Mouse (Mus musculus): ENCODE data around the gene Plpp2.
A peak's percentile ranks its signal among the peaks of the same experiment; 100 is the strongest.

The Plpp2 gene

GRCm38 (mm10) chr10:79548971-79549723 lies 15.6 kb upstream of the Plpp2 start:
- DNase-seq, result peak; percentile 4

DNA sequence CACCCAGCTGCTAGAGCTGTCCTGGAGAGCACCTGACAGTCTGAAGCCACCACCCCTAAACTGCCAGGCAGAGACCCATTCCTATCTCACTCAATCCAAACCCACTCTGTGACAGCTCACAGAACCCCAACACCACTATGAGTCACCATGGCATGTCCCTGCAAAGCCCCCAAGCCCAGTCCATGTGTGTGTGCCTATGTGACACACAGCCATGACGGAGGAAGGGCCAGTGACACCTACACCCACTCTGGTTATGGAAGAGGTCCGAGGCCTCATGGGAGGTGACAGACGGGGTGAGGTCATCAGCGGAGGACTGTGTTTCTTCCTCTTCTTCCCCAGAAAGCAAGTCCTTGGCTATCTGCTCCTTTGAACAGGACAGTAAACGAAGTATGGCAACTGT lies 14.9 kb upstream of the Plpp2 start:
- peak; percentile 1 for DNase-seq

- DNase-seq, result peak; percentile 3
These were observed 13.6 kb upstream of the Plpp2 start for GRCm38 (mm10) chr10:79547148-79547675.

GRCm38 (mm10) chr10:79546483-79546882 lies 12.9 kb upstream of the Plpp2 start:
- peak; percentile 1 for DNase-seq

- no peak for DNase-seq
These were observed 12.3 kb upstream of the Plpp2 start for GRCm38 (mm10) chr10:79545891-79546290.

- DNase-seq, result no peak
These were observed 11.0 kb upstream of the Plpp2 start for GRCm38 (mm10) chr10:79544631-79545030.

DNA sequence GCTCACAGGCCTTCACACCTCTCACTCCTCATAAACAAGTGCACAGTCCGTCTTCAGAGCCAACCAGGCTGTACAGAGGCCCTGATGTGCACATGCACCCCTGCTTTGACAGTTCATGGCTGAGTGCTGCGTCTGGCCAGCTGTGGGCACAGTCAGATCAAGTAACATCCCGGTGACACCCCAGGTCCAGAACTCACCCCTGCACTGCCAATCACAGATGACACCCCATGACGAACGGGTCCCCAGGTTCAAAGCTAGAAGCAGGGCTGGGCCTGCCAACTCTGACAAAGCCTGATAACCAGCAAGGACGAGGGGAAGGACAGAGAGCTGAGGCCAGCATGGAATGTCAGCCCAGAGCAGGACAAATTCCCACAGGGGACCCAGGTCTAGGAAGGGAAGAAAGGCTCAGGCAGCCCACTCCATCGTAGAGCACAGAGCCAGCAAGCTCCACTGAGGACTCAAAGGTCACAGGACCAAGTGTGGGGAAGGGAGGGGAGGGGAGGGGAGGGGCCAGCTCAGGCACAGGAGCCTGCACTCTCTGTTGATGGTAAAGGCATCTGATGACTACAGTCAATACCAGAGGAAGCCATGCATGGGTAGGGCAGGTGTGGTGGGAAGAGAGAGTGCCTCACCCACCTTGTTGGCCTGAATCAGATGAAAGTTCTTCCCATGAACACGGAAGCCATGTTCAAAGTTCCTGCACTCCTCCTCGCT lies 10.4 kb upstream of the Plpp2 start:
- peak; percentile 2 for DNase-seq

DNA sequence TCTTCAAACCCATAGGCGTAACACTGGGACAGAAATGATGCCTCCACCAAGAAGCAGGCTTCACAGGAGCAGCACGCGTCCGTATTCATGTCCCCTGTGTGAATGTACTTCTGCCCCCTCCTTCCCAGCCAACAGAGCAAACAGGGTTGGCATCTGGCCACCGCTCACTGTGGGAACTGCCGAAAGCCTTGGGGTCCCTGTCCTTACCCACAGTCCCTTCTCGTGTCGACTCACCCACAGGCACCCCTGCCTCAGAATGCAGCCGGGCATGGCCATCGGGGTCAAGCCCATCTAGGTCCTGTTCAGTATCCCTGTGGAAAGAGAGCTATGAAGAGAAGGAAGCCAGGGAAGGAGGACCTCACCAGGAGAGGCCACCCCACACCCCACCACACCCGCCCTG lies 8.6 kb upstream of the Plpp2 start:
- peak; percentile 4 for DNase-seq

DNA sequence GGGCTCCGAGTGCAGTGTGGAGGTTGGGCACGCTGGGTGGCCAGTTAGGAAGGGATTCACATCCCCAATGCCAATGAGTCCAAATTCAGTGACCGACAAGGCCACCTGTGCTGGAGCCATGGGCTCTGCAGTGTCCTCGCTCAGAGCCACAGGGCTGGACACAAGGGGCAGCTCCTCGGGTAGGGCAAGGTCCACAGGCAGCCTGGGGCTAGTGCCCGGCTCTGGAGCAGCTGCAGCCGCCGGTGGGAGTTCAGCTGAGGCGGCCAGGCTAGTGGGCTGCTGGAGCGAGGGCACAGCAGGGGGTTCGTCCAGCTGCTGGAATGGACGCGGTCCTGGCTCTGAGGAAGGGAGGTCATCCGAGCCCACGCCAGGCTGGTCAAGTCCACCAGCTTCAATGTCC lies 7.9 kb upstream of the Plpp2 start:
- peak; percentile 10 for DNase-seq

DNA sequence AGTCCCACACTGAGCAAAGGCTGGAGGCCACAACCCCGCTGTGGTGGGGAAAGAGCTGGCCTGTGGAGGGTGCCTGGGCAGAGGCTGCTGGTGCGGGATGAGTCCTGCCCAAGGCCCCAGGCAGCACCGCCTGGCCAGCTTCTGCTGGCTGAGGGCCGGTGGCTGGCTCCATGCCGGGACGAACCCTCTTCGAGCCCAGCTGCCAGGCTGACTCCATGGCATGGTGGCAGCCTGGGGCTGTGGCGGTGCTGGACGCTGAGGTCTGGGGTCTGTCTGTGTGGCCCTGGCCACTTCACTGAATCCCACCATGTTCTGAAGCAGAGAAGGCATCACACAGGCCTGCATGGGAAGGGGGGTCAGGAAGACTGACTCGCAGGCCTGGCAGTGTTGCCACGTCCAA lies 7.2 kb upstream of the Plpp2 start:
- peak; percentile 35 for DNase-seq

DNA sequence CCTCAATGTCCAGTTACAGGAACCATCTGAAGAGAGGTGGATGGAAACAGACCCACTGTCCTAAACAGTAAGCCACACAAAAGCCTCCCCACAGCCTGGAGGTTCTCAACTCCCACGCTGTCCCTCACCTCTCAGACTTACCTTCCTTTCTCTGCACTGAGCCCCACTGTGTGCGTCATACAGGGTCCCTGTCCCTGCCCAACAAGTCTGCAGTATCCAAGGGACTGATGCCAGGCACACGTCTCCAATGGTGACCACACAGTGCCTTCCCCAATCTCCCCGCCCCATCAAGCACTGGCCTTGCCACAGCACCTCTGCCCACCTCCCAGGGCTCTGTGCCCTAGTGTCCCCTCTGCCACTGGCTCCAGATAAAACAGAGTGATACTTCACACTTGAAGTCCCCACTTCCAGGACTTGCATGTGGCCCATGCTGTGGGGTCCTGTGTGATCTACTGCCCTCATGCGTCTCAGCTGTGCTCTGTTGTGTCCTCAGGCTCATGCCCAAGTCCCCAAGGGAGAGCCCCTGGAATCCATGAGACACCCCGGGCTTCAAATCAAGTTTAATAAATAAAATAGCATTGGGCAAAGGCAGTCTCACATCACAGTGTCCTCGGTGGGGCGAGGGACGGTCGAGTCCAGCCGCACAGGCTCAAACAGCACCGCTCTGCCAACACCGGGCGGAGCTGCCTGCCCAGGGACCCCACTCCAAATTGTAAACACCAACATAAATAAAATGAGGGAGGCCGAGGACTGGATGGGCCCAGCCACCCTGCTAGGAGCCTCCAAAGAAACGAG lies 6.3 kb upstream of the Plpp2 start:
- peak; percentile 5 for DNase-seq

DNA sequence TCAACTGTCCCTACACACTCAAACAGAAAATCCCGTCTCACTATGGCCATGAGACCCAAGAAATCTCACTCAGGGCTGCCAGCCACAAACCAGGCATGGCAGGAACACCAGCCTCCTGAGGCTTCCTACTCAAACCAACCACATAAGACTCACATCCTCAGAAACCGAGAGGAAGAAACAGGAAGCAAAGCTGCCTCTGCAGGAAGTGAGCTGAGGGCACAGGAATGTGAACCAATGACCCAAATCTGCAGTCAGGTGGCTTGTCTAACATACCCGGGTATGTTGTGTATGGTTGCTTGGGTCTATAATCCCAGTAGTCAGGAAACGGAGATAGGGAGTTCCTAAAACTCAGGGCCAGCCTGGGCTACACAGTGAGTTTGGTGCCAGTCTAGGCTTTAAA lies 5.3 kb upstream of the Plpp2 start:
- peak; percentile 0 for DNase-seq

- DNase-seq, result peak; percentile 11
These were observed 4.7 kb upstream of the Plpp2 start for GRCm38 (mm10) chr10:79538323-79538722.

DNA sequence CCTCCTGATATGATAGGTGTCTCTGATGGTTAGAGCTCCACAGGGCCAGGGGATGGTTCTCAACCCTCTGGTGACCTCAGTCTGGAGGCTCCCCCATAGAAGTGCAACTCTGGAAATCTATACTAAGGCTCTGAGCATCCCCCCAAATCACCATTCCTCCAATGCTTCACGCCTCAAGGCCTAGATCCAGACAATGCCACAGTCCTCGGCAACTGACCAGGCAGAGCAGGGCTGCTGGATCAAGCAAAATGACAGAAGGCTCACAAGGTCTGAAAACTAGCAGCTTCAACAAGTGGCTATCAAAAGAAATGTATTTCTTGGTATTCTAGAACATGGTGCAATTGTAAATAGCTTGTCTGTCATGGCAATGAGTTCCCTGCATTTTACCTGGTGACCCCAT lies 4.2 kb upstream of the Plpp2 start:
- no peak for DNase-seq

GRCm38 (mm10) chr10:79537271-79537670 lies 3.7 kb upstream of the Plpp2 start:
- DNase-seq, result peak; percentile 5

DNA sequence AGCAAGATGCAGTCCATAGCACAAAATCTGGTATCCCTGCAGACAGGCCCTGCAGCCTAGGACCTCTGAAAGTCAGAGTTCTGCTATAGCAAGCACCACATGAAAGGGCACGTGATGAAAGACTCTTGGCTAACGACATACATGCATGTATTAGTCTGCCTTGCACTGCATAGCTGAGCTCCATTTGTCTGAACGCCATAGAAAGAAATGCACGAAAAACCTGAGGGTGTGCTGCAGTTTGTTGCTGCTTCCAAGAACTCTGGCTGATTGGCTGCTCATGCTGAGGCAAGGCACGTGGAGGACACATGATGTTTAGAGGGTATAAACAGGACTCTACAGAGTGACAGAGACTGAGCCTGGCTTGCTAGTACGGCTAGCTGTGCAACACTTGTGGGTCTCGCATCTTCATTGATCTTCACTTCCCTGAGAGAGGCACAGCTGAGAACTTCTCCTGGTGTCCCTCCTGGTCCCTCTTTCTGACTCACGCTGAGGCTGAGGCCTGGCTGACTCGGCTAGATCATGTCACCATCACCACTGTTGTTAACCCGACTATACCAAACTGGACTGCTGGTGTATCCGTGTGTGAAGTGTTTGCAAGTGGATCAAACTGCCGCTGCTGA lies 3.0 kb upstream of the Plpp2 start:
- peak; percentile 3 for DNase-seq

DNA sequence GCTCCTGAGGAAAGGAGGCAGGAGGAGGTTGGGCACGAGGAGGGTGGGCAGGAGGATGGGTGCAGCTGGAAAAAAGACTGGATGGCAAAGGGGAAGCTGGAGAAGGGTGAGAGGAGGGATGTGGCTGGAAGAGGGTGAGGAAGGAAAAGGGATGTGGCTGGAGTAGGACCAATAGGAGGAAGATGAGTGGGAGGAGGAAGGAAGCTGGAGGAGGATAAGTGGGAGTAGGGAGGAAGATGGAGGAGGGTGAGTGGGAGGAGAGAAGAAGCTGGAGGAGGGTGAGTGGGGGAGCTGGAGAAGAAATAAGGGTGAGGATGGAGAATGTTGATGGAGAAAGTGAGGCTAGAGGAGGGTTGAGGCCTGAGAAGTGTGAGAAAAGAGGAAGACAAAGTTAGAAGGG lies 1.8 kb upstream of the Plpp2 start:
- peak; percentile 1 for DNase-seq

GRCm38 (mm10) chr10:79534426-79534825 lies 830 bp upstream of the Plpp2 start:
- DNase-seq, result peak; percentile 7

GRCm38 (mm10) chr10:79532678-79533077 lies 918 bp downstream of the Plpp2 start:
- peak; percentile 19 for DNase-seq

- DNase-seq, result peak; percentile 6
These were observed 2.0 kb downstream of the Plpp2 start for GRCm38 (mm10) chr10:79531593-79531992.

DNA sequence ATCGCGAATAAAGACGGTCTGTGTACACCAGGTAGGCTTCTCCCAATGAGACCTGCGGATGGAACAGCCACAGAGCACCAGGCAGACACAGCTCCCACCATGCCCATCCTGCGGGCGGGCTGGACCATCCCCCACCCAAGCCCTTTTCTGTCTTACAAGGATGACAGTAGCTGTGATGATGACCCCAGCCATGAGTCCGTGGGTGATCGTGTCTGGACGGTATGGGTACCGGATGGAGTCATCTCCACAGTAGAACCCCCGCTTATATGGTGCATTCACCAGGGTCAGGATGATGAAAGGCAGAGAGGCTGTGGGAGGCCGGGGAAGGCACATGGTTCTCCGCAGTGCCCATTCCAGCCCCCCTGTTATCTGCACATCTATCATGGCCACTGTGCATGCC lies 2.9 kb downstream of the Plpp2 start:
- no peak for DNase-seq

GRCm38 (mm10) chr10:79530241-79530640 lies 3.4 kb downstream of the Plpp2 start:
- no peak for DNase-seq

DNA sequence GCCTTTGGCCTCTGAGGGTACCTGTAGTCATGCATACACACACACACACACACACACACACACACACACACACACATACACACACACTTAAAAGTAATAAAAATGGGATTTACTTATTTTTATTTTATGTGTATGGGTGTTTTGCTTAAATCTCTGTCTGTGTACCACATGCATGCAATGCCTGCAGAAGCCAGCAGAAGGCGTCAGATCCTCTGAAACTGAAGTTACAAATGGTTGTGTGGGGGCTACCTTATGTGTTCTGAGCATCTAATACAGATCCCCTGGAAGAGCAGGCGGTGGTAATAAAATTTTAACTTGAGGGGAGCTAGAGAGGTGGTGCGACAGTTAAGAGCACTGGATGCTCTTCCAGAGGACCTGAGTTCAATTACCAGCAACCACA lies 5.5 kb downstream of the Plpp2 start:
- no peak for DNase-seq
